Mouse (Mus musculus) kidney, adult 2 months (tissue): ENCODE measurements around the gene Mmgt1.

Experiments used
- CTCF ChIP-seq: fragments of 200-500 bp; conservative IDR thresholded peaks from 2 replicates; pipeline ENCODE4 v1.5.1; 2011; ENCODE audit warnings: low read depth, mild to moderate bottlenecking, control low read depth, low read length, moderate library complexity, mixed read lengths; ENCODE audit not compliant: insufficient read depth, insufficient read length
- POLR2A ChIP-seq: fragments of 200-500 bp; IDR thresholded peaks from one replicate; pipeline ENCODE4 v1.6.1; 2011; ENCODE audit warnings: low read depth, low read length, control low read depth

DNA sequence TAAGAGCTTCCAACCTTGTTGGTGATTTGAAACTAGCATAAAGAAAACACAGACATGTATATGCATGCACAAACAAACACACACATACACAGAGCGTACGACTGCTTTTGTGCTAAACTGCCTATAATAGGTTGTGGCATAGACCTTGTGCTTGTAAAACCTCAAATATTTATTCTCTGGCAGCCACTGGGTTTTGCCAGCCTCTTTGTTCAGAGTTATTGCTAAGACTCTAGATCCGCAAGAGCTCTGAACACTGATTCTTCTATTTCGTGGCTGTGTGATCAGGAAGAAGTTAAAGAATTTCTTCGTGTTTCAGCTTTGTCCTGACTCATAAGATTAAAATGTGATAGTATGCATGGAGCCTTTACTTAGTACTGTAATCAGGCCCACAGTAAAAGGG, 38.3 kb upstream of the Mmgt1 start:
- TF ChIP-seq POLR2A = no peak
- TF ChIP-seq CTCF = no peak
